Mouse (Mus musculus): ENCODE measurements at regions not wholly inside any gene's neighbourhood (a gene's known extent, or its start where the extent isn't known, plus 50 kb on each side); places are given as distances from the start of the nearest gene placed in this dataset.

- TF ChIP-seq EP300 (IDR thresholded peaks at IDR 0.05; ENCODE audit: low read depth) (no peak), CTCF (IDR thresholded peaks at IDR 0.05; ENCODE audit: low read depth) (no peak)
Measured at GRCm38 (mm10) chr7:137766721-137767120, 329.3 kb downstream of the Glrx3 start.
